Mouse (Mus musculus): ENCODE data around the gene Des.

GRCm38 (mm10) chr1:75386149-75386548 is 26.0 kb downstream of the Des start:
- TF ChIP-seq POLR2A (IDR thresholded peaks at IDR 0.05; ENCODE audit: low read depth, low read length) (no peak), CTCF (IDR thresholded peaks at IDR 0.05; ENCODE audit: extremely low read depth, insufficient read length, insufficient replicate concordance, low read depth, low read length) (no peak)

All from small intestine, adult 2 months (tissue).